Mouse (Mus musculus) CH12.LX (cell line): ENCODE measurements around the gene Zbtb42. TPM values are rescaled to one million over a fixed set of nuclear protein-coding genes. Genes with fewer than 3 reads are reported as not detected.

Experiments used
- DNase-seq: peaks from one replicate; pipeline ENCODE4 v3.0.0-alpha.2; 2013; ENCODE audit errors: extremely low read depth
- H3K27ac ChIP-seq: 2 replicates; pipeline ENCODE4 v1.5.1; 2012; ENCODE audit warnings: low read depth, mild to moderate bottlenecking, control low read depth, moderate library complexity; ENCODE audit not compliant: insufficient read depth
- H3K27me3 ChIP-seq: replicated peaks from 2 replicates; pipeline ENCODE3; 2012; ENCODE audit warnings: inconsistent platforms
- H3K36me3 ChIP-seq, 2 experiments: replicated peaks in 1 of 2; 2 replicates each; pipeline versions ENCODE3 to v1.6.1; 2012; ENCODE audit warnings: inconsistent platforms in 1 of 2, low read length in 1 of 2, mild to moderate bottlenecking in 1 of 2, mixed read lengths in 1 of 2, moderate library complexity in 1 of 2; ENCODE audit not compliant: control insufficient read depth in 1 of 2, insufficient read depth in 1 of 2
- H3K4me1 ChIP-seq, 2 experiments: 2 replicates each; pipeline ENCODE4 v1.6.1; 2012; ENCODE audit warnings: inconsistent platforms in 1 of 2, moderate library complexity in 1 of 2; ENCODE audit not compliant: insufficient read depth in 2 of 2, control insufficient read depth in 1 of 2
- H3K4me2 ChIP-seq: 2 replicates; pipeline ENCODE4 v1.6.1; 2012; ENCODE audit warnings: low read depth, mild to moderate bottlenecking, control low read depth; ENCODE audit not compliant: poor library complexity, insufficient read depth, severe bottlenecking
- H3K4me3 ChIP-seq, 3 experiments: fragments of 150-350 bp in 1 of 3; sonication (generic) in 1 of 3; replicated peaks in 1 of 3; 2 replicates each; pipeline versions ENCODE3 to v1.5.1; 2011 to 2012; ENCODE audit warnings: low read depth in 2 of 3, low read length in 2 of 3, mild to moderate bottlenecking in 2 of 3, moderate library complexity in 2 of 3, control low read depth in 1 of 3, improper control_type of control experiment in 1 of 3, inconsistent platforms in 1 of 3, mixed read lengths in 1 of 3; ENCODE audit not compliant: poor library complexity in 1 of 3
- H3K79me2 ChIP-seq: replicated peaks from 2 replicates; pipeline ENCODE4 v1.6.1; 2012; ENCODE audit warnings: mild to moderate bottlenecking, moderate library complexity; ENCODE audit not compliant: control insufficient read depth, poor library complexity, insufficient read depth, severe bottlenecking; ENCODE audit errors: extremely low read depth
- H3K9ac ChIP-seq: 2 replicates; pipeline ENCODE4 v1.6.1; 2012; ENCODE audit warnings: low read depth, mild to moderate bottlenecking, control low read depth, moderate library complexity; ENCODE audit not compliant: insufficient read depth
- H3K9me3 ChIP-seq: replicated peaks from 2 replicates; pipeline ENCODE3; 2012; ENCODE audit warnings: low read length, inconsistent platforms, mixed read lengths
- BHLHE40 ChIP-seq: IDR thresholded peaks from 2 replicates; pipeline ENCODE4 v1.6.1; 2011; ENCODE audit warnings: mild to moderate bottlenecking, low read depth, low read length, improper control_type of control experiment
- CHD2 ChIP-seq: IDR thresholded peaks from 2 replicates; pipeline ENCODE4 v1.6.1; 2011; ENCODE audit warnings: low read length, improper control_type of control experiment
- CTCF ChIP-seq, 2 experiments: IDR thresholded peaks in 1 of 2; conservative IDR thresholded peaks in 1 of 2; 2 replicates each; pipeline ENCODE4 v1.5.1; 2011 to 2012; ENCODE audit warnings: low read depth in 2 of 2, low read length in 2 of 2, improper control_type of control experiment in 1 of 2, inconsistent platforms in 1 of 2, mild to moderate bottlenecking in 1 of 2, moderate library complexity in 1 of 2
- E2F4 ChIP-seq: IDR thresholded peaks from 2 replicates; pipeline ENCODE4 v1.6.1; 2011; ENCODE audit warnings: low read depth, low read length, improper control_type of control experiment; ENCODE audit not compliant: insufficient replicate concordance
- ELF1 ChIP-seq: IDR thresholded peaks from 2 replicates; pipeline ENCODE4 v1.6.1; 2014; ENCODE audit warnings: low read depth, mild to moderate bottlenecking, inconsistent platforms, low read length, improper control_type of control experiment
- EP300 ChIP-seq: IDR thresholded peaks from 2 replicates; pipeline ENCODE4 v1.6.1; 2011; ENCODE audit warnings: low read length, improper control_type of control experiment
- HCFC1 ChIP-seq: IDR thresholded peaks from 2 replicates; pipeline ENCODE4 v1.6.1; 2012; ENCODE audit warnings: low read depth, mild to moderate bottlenecking, inconsistent platforms, low read length, improper control_type of control experiment
- JUN ChIP-seq: IDR thresholded peaks from 2 replicates; pipeline ENCODE4 v1.6.1; 2011; ENCODE audit warnings: low read depth, mild to moderate bottlenecking, low read length, improper control_type of control experiment, moderate library complexity; ENCODE audit not compliant: insufficient read depth
- JUND ChIP-seq: conservative IDR thresholded peaks from 2 replicates; pipeline ENCODE4 v1.6.1; 2011; ENCODE audit warnings: low read depth, low read length, improper control_type of control experiment
- KAT2A ChIP-seq: IDR thresholded peaks from 2 replicates; pipeline ENCODE4 v1.6.1; 2012; ENCODE audit warnings: low read length, improper control_type of control experiment, inconsistent platforms; ENCODE audit not compliant: insufficient replicate concordance
- MAFK ChIP-seq: IDR thresholded peaks from 2 replicates; pipeline ENCODE4 v1.6.1; 2011; ENCODE audit warnings: low read length, improper control_type of control experiment; ENCODE audit not compliant: insufficient replicate concordance
- MAX ChIP-seq: IDR thresholded peaks from 2 replicates; pipeline ENCODE4 v1.6.1; 2011; ENCODE audit warnings: low read length, improper control_type of control experiment
- MYC ChIP-seq: IDR thresholded peaks from 2 replicates; pipeline ENCODE4 v1.6.1; 2011; ENCODE audit warnings: low read depth, mild to moderate bottlenecking, improper control_type of control experiment, low read length
- NRF1 ChIP-seq: IDR thresholded peaks from 2 replicates; pipeline ENCODE4 v1.6.1; 2014; ENCODE audit warnings: low read depth, mild to moderate bottlenecking, inconsistent platforms, low read length, improper control_type of control experiment, moderate library complexity
- POLR2AphosphoS2 ChIP-seq: IDR thresholded peaks from 2 replicates; pipeline ENCODE4 v1.6.1; 2011; ENCODE audit warnings: low read depth, low read length, improper control_type of control experiment
- RAD21 ChIP-seq: IDR thresholded peaks from 2 replicates; pipeline ENCODE4 v1.6.1; 2011; ENCODE audit warnings: low read depth, mild to moderate bottlenecking, low read length, improper control_type of control experiment, moderate library complexity
- RCOR1 ChIP-seq: conservative IDR thresholded peaks from 2 replicates; pipeline ENCODE4 v1.6.1; 2012; ENCODE audit warnings: low read depth, mild to moderate bottlenecking, inconsistent platforms, low read length, improper control_type of control experiment
- TBP ChIP-seq: conservative IDR thresholded peaks from 2 replicates; pipeline ENCODE4 v1.6.1; 2011; ENCODE audit warnings: low read depth, low read length, improper control_type of control experiment
- TCF12 ChIP-seq: IDR thresholded peaks from 2 replicates; pipeline ENCODE4 v1.6.1; 2014; ENCODE audit warnings: low read depth, mild to moderate bottlenecking, inconsistent platforms, low read length, improper control_type of control experiment
- USF1 ChIP-seq: IDR thresholded peaks from 2 replicates; pipeline ENCODE4 v1.6.1; 2014; ENCODE audit warnings: low read depth, mild to moderate bottlenecking, inconsistent platforms, low read length, improper control_type of control experiment
- ZC3H11A ChIP-seq: IDR thresholded peaks from 2 replicates; pipeline ENCODE4 v1.6.1; 2012; ENCODE audit warnings: low read depth, mild to moderate bottlenecking, inconsistent platforms, low read length, improper control_type of control experiment
- ZKSCAN1 ChIP-seq: IDR thresholded peaks from 2 replicates; pipeline ENCODE4 v1.6.1; 2012; ENCODE audit warnings: low read depth, inconsistent platforms, low read length, improper control_type of control experiment, borderline replicate concordance
- dilution Hi-C: fragments of 300-500 bp; cut with MboI; formaldehyde crosslinking; loops from 2 replicates; pipeline ENCODE4 v1.14.3; 2020; ENCODE audit warnings: low sequenced_read_pairs; ENCODE audit not compliant: extremely low pct_unique_long_range_greater_than_20kb, extremely low pct_ligation_motif_present
- in situ Hi-C: fragments of 300-500 bp; cut with MboI; formaldehyde crosslinking; loops from 3 replicates; pipeline ENCODE4 v1.14.3; 2019; ENCODE audit warnings: low sequenced_read_pairs, low pct_ligation_motif_present, low pct_unique_long_range_greater_than_20kb, mixed read lengths
- polyA plus RNA-seq: library from polyadenylated mRNA; unstranded; fragments of >175 nt; gene quantifications from 2 replicates; pipeline ENCODE4 v1.2.1, GENCODE M21; 2012; ENCODE audit warnings: low read depth; ENCODE audit not compliant: insufficient read length
- total RNA-seq, 2 experiments: library from RNA; depleted of rRNA; stranded (reverse); fragments of 300-350 nt in 1 of 2; fragments of >200 nt in 1 of 2; gene quantifications; 2 replicates each; pipeline ENCODE4 v1.2.3; 2012 to 2014

Gene Zbtb42
- total and polyA plus RNA-seq, 3 experiments = 0.11 to 0.30 TPM; not detected in 1

DNA sequence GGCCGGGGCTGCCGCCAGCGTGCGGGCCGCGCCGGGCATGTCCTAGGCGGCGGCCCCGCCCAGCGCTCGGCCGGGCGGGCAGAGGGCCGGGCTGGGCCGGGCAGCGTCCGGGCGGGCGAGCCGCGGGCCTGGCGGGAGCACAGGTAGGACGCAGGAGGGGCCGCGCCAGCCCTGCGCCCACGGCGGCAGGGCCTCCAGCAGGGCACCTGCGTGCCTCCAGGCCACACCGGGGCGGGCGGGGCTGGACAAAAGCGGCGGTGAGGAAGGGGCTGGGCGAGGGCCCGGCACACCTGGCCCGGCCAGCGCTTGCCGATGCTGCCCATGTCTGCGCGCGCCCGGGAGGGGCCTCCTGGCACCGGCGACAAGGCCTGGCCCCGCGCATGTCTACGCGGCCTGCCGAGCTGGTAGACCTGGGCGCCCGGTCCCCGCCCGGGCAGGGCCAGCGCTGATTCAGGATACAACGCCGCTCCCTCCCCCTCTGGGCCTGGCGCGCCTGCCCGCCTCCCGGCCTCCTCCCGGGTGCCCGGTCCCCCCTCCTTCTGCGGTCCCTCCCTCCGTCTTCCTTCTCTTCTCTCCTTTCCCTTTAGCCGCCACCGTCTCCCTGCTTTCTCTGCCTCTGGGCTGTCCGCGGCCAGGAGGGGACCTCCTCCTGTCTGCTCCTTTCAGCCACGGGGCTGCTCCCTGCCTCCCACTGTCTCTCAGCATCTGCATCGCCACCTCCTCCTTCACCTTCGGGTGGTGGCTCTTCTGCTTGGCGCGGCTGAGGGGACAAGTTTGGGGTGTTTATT is 43.8 kb downstream of the Zbtb42 start:
- Histone ChIP-seq H3K27ac (no peak overlapping the region), H3K4me2 (peak overlapping the region; percentile 61)

DNA sequence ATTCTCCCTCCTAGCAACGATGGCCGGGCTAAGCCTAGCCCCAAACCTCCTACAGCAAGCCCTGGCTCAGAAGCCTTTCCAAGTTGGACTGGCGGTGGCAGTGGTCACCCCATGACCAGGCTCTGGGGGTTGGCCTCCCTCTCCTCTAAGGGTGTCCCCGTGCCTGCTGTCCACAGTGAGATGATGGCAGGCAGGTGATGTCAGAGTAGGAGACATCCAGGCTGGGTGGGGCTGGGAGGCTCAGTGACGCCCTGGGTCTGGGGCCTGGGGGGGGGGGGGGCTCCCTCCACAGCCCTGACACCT is 44.4 kb downstream of the Zbtb42 start:
- Histone ChIP-seq H3K4me3 (peak overlapping the region; percentile 42 to 67 (median 58)), H3K4me1 (peaks cover 11 to 20% of the 10 kb centered on the region in 2 experiments), H3K36me3 (no peaks in the 10 kb centered on the region), H3K9me3 (no peaks in the 10 kb centered on the region), H3K27me3 (peaks cover 48% of the 10 kb centered on the region), H3K4me2 (peak overlapping the region; percentile 61), H3K27ac (no peak overlapping the region), H3K79me2 (no peaks in the 10 kb centered on the region), H3K9ac (peak overlapping the region; percentile 32; the same call in 1 of the 2 replicates)
- dilution Hi-C loops = no loop called here
- in situ Hi-C loops = no loop called here
- DNase-seq = no peak
- TF ChIP-seq CHD2 (no peak), RCOR1 (no peak), MAFK (no peak), ELF1 (no peak), TBP (no peak), POLR2AphosphoS2 (no peak), KAT2A (no peak), RAD21 (no peak), ZC3H11A (no peak), HCFC1 (no peak), CTCF (conservative IDR thresholded peaks at IDR 0.05 in 1 of 2, IDR thresholded peaks at IDR 0.05 in 1 of 2; ENCODE audit: low read depth in 2 of 2, low read length in 2 of 2) (no peak), EP300 (no peak), JUND (no peak), JUN (no peak), BHLHE40 (no peak), ZKSCAN1 (no peak), MAX (no peak)
- TF ChIP-seq, all 38 proteins: peak for 0

More for the DNA sequence above, 43.8 kb downstream of the Zbtb42 start:
- in situ Hi-C loops = no loop called here
- dilution Hi-C loops = no loop called here
- Histone ChIP-seq H3K9ac (peak overlapping the region; percentile 32; the same call in 1 of the 2 replicates), H3K36me3 (no peaks in the 10 kb centered on the region), H3K9me3 (no peaks in the 10 kb centered on the region), H3K79me2 (no peaks in the 10 kb centered on the region)
- no peak for DNase-seq
- TF ChIP-seq TCF12 (no peak), MYC (no peak), E2F4 (no peak), USF1 (no peak), NRF1 (peak; percentile 64)
- TF ChIP-seq, all 38 proteins: peak for 1
- H3K4me3 ChIP-seq = peak overlapping the region; percentile 42 to 67 (median 58)
- peaks cover 48% of the 10 kb centered on the region for H3K27me3 ChIP-seq
- H3K4me1 ChIP-seq = peaks cover 11 to 20% of the 10 kb centered on the region in 2 experiments
